Mouse (Mus musculus): ENCODE results near the gene Lyg2. TPM values are rescaled to one million over a fixed set of nuclear protein-coding genes. Genes with fewer than 3 reads are reported as not detected.

The Lyg2 gene
- polyA plus RNA-seq, 2 experiments = not detected

GRCm38 (mm10) chr1:37900288-37900687 is 16.0 kb downstream of the Lyg2 start:
- no peak overlapping the region for H3K4me2 ChIP-seq (replicated peaks; ENCODE audit: low read depth, low read length, severe bottlenecking)
- H3K36me3 ChIP-seq (ENCODE audit: control insufficient read depth, insufficient read depth, low read length) = peaks cover 43% of the 10 kb centered on the region
- no peak for DNase-seq (ENCODE audit: low spot score)
- no peaks in the 10 kb centered on the region for H3K27me3 ChIP-seq (ENCODE audit: control insufficient read depth, insufficient read depth, low read length)
- no peak for TF ChIP-seq POLR2A (IDR thresholded peaks at IDR 0.05; ENCODE audit: borderline replicate concordance, extremely low read depth, insufficient read depth, insufficient read length)
- H3K4me1 ChIP-seq (ENCODE audit: control insufficient read depth, insufficient read depth, low read length) = no peaks in the 10 kb centered on the region
- no peak overlapping the region for H3K9ac ChIP-seq (ENCODE audit: low read depth, low read length, severe bottlenecking)
- H3K4me3 ChIP-seq (replicated peaks; ENCODE audit: low read length) = no peak overlapping the region
- WGBS = 43% methylated on average over 6 of the region's 6 CpGs
- no peak for ATAC-seq (ENCODE audit: low FRiP score, low read depth)
- no peaks in the 10 kb centered on the region for H3K9me3 ChIP-seq (ENCODE audit: control insufficient read depth, low read length)
- no peak overlapping the region for H3K27ac ChIP-seq (replicated peaks; ENCODE audit: low read depth, low read length)

- DNase-seq (ENCODE audit: low spot score) (no peak), ATAC-seq (ENCODE audit: low FRiP score, low read depth) (no peak)
- TF ChIP-seq POLR2A (IDR thresholded peaks at IDR 0.05; ENCODE audit: borderline replicate concordance, extremely low read depth, insufficient read depth, insufficient read length) = no peak
- Histone ChIP-seq H3K4me1 (ENCODE audit: control insufficient read depth, insufficient read depth, low read length) (no peaks in the 10 kb centered on the region), H3K36me3 (ENCODE audit: control insufficient read depth, insufficient read depth, low read length) (peaks cover 47% of the 10 kb centered on the region), H3K27me3 (ENCODE audit: control insufficient read depth, insufficient read depth, low read length) (no peaks in the 10 kb centered on the region), H3K4me2 (replicated peaks; ENCODE audit: low read depth, low read length, severe bottlenecking) (no peak overlapping the region), H3K9ac (ENCODE audit: low read depth, low read length, severe bottlenecking) (no peak overlapping the region), H3K9me3 (ENCODE audit: control insufficient read depth, low read length) (no peaks in the 10 kb centered on the region), H3K4me3 (replicated peaks; ENCODE audit: low read length) (no peak overlapping the region), H3K27ac (replicated peaks; ENCODE audit: low read depth, low read length) (no peak overlapping the region)
- 70% methylated on average over 4 of the region's 4 CpGs for WGBS
These were observed 16.5 kb downstream of the Lyg2 start for GRCm38 (mm10) chr1:37899816-37900215.

DNA sequence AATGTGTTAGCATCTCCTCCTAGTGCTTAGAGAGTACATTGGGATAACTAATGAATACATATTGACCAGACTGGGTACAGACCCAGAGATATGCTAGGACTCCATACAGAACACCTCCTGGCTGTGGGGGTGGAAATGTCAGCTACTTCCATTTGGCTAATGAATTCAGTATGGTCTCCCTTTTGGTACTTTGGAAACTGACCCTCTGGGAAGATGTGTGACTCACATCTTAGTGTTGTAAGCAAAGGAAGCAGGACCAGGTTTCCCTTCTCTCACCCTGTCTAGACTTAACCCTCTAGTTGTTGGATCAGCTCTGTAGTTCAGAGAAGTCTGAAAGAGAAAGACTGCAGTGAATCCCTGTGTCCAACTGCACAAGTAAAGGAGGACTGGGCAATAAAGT is 21.7 kb downstream of the Lyg2 start:
- TF ChIP-seq POLR2A (IDR thresholded peaks at IDR 0.05; ENCODE audit: borderline replicate concordance, extremely low read depth, insufficient read depth, insufficient read length) = no peak
- Histone ChIP-seq H3K36me3 (ENCODE audit: control insufficient read depth, insufficient read depth, low read length) (peaks cover 47% of the 10 kb centered on the region), H3K9ac (ENCODE audit: low read depth, low read length, severe bottlenecking) (no peak overlapping the region)

GRCm38 (mm10) chr1:37891400-37891799 is 24.9 kb downstream of the Lyg2 start:
- H3K4me1 ChIP-seq (ENCODE audit: control insufficient read depth, insufficient read depth, low read length) = peaks cover 13% of the 10 kb centered on the region
- H3K27ac ChIP-seq (replicated peaks; ENCODE audit: low read depth, low read length) = no peak overlapping the region
- ATAC-seq (ENCODE audit: low FRiP score, low read depth) (no peak), DNase-seq (ENCODE audit: low spot score) (no peak)
- peak overlapping the region; percentile 82 for H3K4me2 ChIP-seq (replicated peaks; ENCODE audit: low read depth, low read length, severe bottlenecking)
- peak overlapping the region; percentile 67 for H3K4me3 ChIP-seq (replicated peaks; ENCODE audit: low read length)
- H3K9ac ChIP-seq (ENCODE audit: low read depth, low read length, severe bottlenecking) = no peak overlapping the region
- peaks cover 19% of the 10 kb centered on the region for H3K36me3 ChIP-seq (ENCODE audit: control insufficient read depth, insufficient read depth, low read length)
- TF ChIP-seq POLR2A (IDR thresholded peaks at IDR 0.05; ENCODE audit: borderline replicate concordance, extremely low read depth, insufficient read depth, insufficient read length) = no peak
- H3K9me3 ChIP-seq (ENCODE audit: control insufficient read depth, low read length) = no peaks in the 10 kb centered on the region
- WGBS = 68% methylated on average over 3 of the region's 3 CpGs
- H3K27me3 ChIP-seq (ENCODE audit: control insufficient read depth, insufficient read depth, low read length) = no peaks in the 10 kb centered on the region

More for the DNA sequence above, 21.7 kb downstream of the Lyg2 start:
- Histone ChIP-seq H3K4me3 (replicated peaks; ENCODE audit: low read length) (no peak overlapping the region), H3K4me1 (ENCODE audit: control insufficient read depth, insufficient read depth, low read length) (peaks cover 7% of the 10 kb centered on the region; the same call in 1 of the 2 replicates), H3K27me3 (ENCODE audit: control insufficient read depth, insufficient read depth, low read length) (no peaks in the 10 kb centered on the region), H3K27ac (replicated peaks; ENCODE audit: low read depth, low read length) (no peak overlapping the region), H3K9me3 (ENCODE audit: control insufficient read depth, low read length) (no peaks in the 10 kb centered on the region), H3K4me2 (replicated peaks; ENCODE audit: low read depth, low read length, severe bottlenecking) (no peak overlapping the region)
- no peak for DNase-seq (ENCODE audit: low spot score)
- no peak for ATAC-seq (ENCODE audit: low FRiP score, low read depth)

DNA sequence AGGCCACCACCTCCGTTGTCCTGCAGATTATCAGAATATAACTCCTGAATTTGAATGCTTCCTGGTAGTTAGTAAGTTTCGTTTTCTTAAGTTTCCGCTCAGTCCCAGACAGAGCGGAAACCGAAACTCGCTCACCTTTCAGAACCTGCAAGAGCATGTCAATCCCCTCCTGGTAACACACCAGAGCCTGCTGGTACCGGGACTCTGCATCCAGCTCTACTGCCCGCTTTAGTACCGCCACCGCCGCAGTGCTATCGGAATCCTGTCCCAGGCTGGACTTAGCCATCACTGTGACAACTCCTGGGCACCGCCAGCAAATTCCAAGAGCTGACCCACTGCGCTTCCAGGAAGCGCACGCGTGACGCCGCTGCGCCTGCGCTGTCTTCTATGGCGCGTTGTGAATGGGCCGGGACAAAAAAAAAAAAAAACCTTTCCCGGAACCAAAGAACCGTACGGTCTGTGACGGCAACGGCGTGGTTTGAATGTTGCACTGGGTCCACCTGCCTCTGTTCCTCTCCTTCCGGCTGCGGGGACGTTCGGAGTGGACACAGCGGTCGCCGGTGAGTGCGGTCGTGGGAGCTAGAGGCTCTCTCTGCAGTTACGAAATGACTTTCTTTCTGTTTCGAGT is 26.2 kb downstream of the Lyg2 start, which contains the start of the genes Mitd1 and Mrpl30:
Mitd1 (minus strand) TSS at position 387 of the 628 bp plus-strand sequence.
Mrpl30 (plus strand) TSS at position 453 of the 628 bp plus-strand sequence.
- peak; percentile 64; the same call in 1 of the 2 replicates for TF ChIP-seq POLR2A (IDR thresholded peaks at IDR 0.05; ENCODE audit: borderline replicate concordance, extremely low read depth, insufficient read depth, insufficient read length)

More for the DNA sequence above, 26.2 kb downstream of the Lyg2 start, which contains the start of the genes Mitd1 and Mrpl30:
- ATAC-seq (ENCODE audit: low FRiP score, low read depth) = peak; percentile 96
- WGBS = under 1% methylated on average over 41 of the region's 41 CpGs
- Histone ChIP-seq H3K4me3 (replicated peaks; ENCODE audit: low read length) (peak within 1 kb of the TSS; percentile 67), H3K27me3 (ENCODE audit: control insufficient read depth, insufficient read depth, low read length) (no peaks in the 10 kb centered on the region), H3K4me1 (ENCODE audit: control insufficient read depth, insufficient read depth, low read length) (peaks cover 13% of the 10 kb centered on the region), H3K9me3 (ENCODE audit: control insufficient read depth, low read length) (no peaks in the 10 kb centered on the region), H3K4me2 (replicated peaks; ENCODE audit: low read depth, low read length, severe bottlenecking) (peak within 1 kb of the TSS; percentile 82), H3K9ac (ENCODE audit: low read depth, low read length, severe bottlenecking) (peak within 1 kb of the TSS; percentile 70), H3K36me3 (ENCODE audit: control insufficient read depth, insufficient read depth, low read length) (peaks cover 7% of the 10 kb centered on the region), H3K27ac (replicated peaks; ENCODE audit: low read depth, low read length) (peak within 1 kb of the TSS; percentile 79)
- peak; percentile 94 for DNase-seq (ENCODE audit: low spot score)
